Mouse (Mus musculus) small intestine, adult 2 months (tissue): ENCODE measurements around the gene Exosc6. TPM values are rescaled to one million over a fixed set of nuclear protein-coding genes. Genes with fewer than 3 reads are reported as not detected.
"Not testable (repeated sequence)": the region's sequence is repeated elsewhere in the genome, so short reads cannot be mapped to it uniquely, and the experiment has no call there.

Experiments used
- H3K27ac ChIP-seq: fragments of 200-500 bp; 2 replicates; pipeline ENCODE4 v1.5.1; 2012; ENCODE audit warnings: low read depth, low read length, control low read depth, inconsistent platforms; ENCODE audit not compliant: insufficient read depth
- H3K27me3 ChIP-seq: fragments of 200-500 bp; 2 replicates; pipeline ENCODE4 v1.6.1; 2012; ENCODE audit warnings: mild to moderate bottlenecking, moderate library complexity, low read length, inconsistent platforms; ENCODE audit not compliant: control insufficient read depth, insufficient read depth
- H3K36me3 ChIP-seq: fragments of 200-500 bp; 2 replicates; pipeline ENCODE4 v1.6.1; 2012; ENCODE audit warnings: mild to moderate bottlenecking, low read length, control low read depth, inconsistent platforms; ENCODE audit not compliant: control insufficient read depth, insufficient read depth
- H3K4me1 ChIP-seq: fragments of 200-500 bp; 2 replicates; pipeline ENCODE4 v1.6.1; 2012; ENCODE audit warnings: low read length, inconsistent platforms, mixed read lengths; ENCODE audit not compliant: control insufficient read depth, insufficient read depth, insufficient read length
- H3K4me3 ChIP-seq: fragments of 200-500 bp; 2 replicates; pipeline ENCODE4 v1.5.1; 2012; ENCODE audit warnings: low read depth, mild to moderate bottlenecking, control low read depth, inconsistent platforms, low read length, moderate library complexity
- CTCF ChIP-seq: fragments of 200-500 bp; IDR thresholded peaks from 2 replicates; pipeline ENCODE4 v1.5.1; 2012; ENCODE audit warnings: low read depth, mild to moderate bottlenecking, control low read depth, inconsistent platforms, low read length, moderate library complexity, mixed read lengths; ENCODE audit not compliant: insufficient replicate concordance, insufficient read length; ENCODE audit errors: extremely low read depth
- POLR2A ChIP-seq: fragments of 200-500 bp; IDR thresholded peaks from 2 replicates; pipeline ENCODE4 v1.6.1; 2012; ENCODE audit warnings: low read depth, mild to moderate bottlenecking, control low read depth, inconsistent platforms, low read length, moderate library complexity
- WGBS: fragments of 180-500 bp; shearing (Covaris S2); methylation state at CpG from one replicate; pipeline ENCODE4 v1.1.7; 2018; 5-methylcytosine and 5-hydroxymethylcytosine counted together
- polyA plus RNA-seq: library from polyadenylated mRNA; depleted of rRNA; stranded (reverse); fragments of >200 nt; gene quantifications from 2 replicates; pipeline ENCODE4 v1.2.3, GENCODE M21; 2012

The Exosc6 gene
- polyA plus RNA-seq, 1 experiment = 25.8 TPM

GRCm38 (mm10) chr8:111062072-111062757, 6.1 kb downstream of the Exosc6 start:
- H3K27ac ChIP-seq = no peak overlapping the region
- WGBS = under 1% methylated on average over 27 of the region's 27 CpGs
- peaks cover 12% of the 10 kb centered on the region; the same call in 1 of the 2 replicates for H3K4me1 ChIP-seq

GRCm38 (mm10) chr8:111062893-111063292, 6.8 kb downstream of the Exosc6 start:
- 70% methylated on average over 2 of the region's 2 CpGs for WGBS
- no peak for TF ChIP-seq POLR2A
- no peak for TF ChIP-seq CTCF
- Histone ChIP-seq H3K4me3 (no peak overlapping the region), H3K27ac (no peak overlapping the region), H3K36me3 (no peaks in the 10 kb centered on the region), H3K4me1 (peaks cover 12% of the 10 kb centered on the region; the same call in 1 of the 2 replicates), H3K27me3 (no peaks in the 10 kb centered on the region)

More at GRCm38 (mm10) chr8:111062072-111062757, 6.1 kb downstream of the Exosc6 start:
- Histone ChIP-seq H3K27me3 (no peaks in the 10 kb centered on the region), H3K36me3 (no peaks in the 10 kb centered on the region), H3K4me3 (peak overlapping the region; percentile 76)
- TF ChIP-seq CTCF (no peak), POLR2A (0 out of 2 replicates have a peak, but pooled peaks have one; percentile 14)

GRCm38 (mm10) chr8:111066308-111066707, 10.2 kb downstream of the Exosc6 start:
- Histone ChIP-seq H3K27ac (no peak overlapping the region), H3K27me3 (no peaks in the 10 kb centered on the region), H3K36me3 (no peaks in the 10 kb centered on the region), H3K4me1 (peaks cover 4% of the 10 kb centered on the region; the same call in 1 of the 2 replicates), H3K4me3 (no peak overlapping the region)
- TF ChIP-seq CTCF (no peak), POLR2A (no peak)
- WGBS = 60% methylated on average over 4 of the region's 4 CpGs

GRCm38 (mm10) chr8:111067439-111067838, 11.3 kb downstream of the Exosc6 start:
- 33% methylated on average over 10 of the region's 10 CpGs for WGBS
- no peak for TF ChIP-seq CTCF
- no peak for TF ChIP-seq POLR2A
- no peaks in the 10 kb centered on the region for H3K36me3 ChIP-seq
- H3K27ac ChIP-seq = no peak overlapping the region
- no peaks in the 10 kb centered on the region for H3K4me1 ChIP-seq
- no peaks in the 10 kb centered on the region for H3K27me3 ChIP-seq
- no peak overlapping the region for H3K4me3 ChIP-seq

GRCm38 (mm10) chr8:111068660-111069059, 12.5 kb downstream of the Exosc6 start:
- H3K36me3 ChIP-seq, H3K4me3 ChIP-seq, H3K27me3 ChIP-seq, H3K27ac ChIP-seq, H3K4me1 ChIP-seq: not testable (repeated sequence)
- 88% methylated on average over 9 of the region's 9 CpGs for WGBS

- no peak overlapping the region for H3K4me3 ChIP-seq
- no peaks in the 10 kb centered on the region for H3K27me3 ChIP-seq
- WGBS = 86% methylated on average over 3 of the region's 3 CpGs
- H3K27ac ChIP-seq = no peak overlapping the region
- no peaks in the 10 kb centered on the region for H3K36me3 ChIP-seq
- no peaks in the 10 kb centered on the region for H3K4me1 ChIP-seq
- no peak for TF ChIP-seq CTCF
- TF ChIP-seq POLR2A = no peak
These were observed 19.8 kb downstream of the Exosc6 start for GRCm38 (mm10) chr8:111075926-111076325.

- H3K27me3 ChIP-seq = no peaks in the 10 kb centered on the region
- no peak overlapping the region for H3K4me3 ChIP-seq
- no peak for TF ChIP-seq CTCF
- no peak for TF ChIP-seq POLR2A
- no peaks in the 10 kb centered on the region for H3K36me3 ChIP-seq
- 46% methylated on average over 5 of the region's 5 CpGs for WGBS
- no peaks in the 10 kb centered on the region for H3K4me1 ChIP-seq
- H3K27ac ChIP-seq = no peak overlapping the region
These were observed 23.3 kb downstream of the Exosc6 start for GRCm38 (mm10) chr8:111079461-111079860.
